Mouse (Mus musculus) spleen, postnatal 36 days (tissue): ENCODE results near the gene C1ql3.

Experiments used
- DNase-seq, 2 experiments: peaks; one replicate each; pipeline ENCODE4 v3.0.0; 2022; ENCODE audit warnings: low spot score in 2 of 2, mixed read lengths in 1 of 2

The C1ql3 gene

GRCm38 (mm10) chr2:13011472-13011871, at the start of gene C1ql3:
C1ql3 (minus strand) TSS chr2:13011806.
- no peak for DNase-seq

GRCm38 (mm10) chr2:13060426-13061170, 49.0 kb upstream of the C1ql3 start:
- DNase-seq: no peak

GRCm38 (mm10) chr2:13048649-13049048, 37.0 kb upstream of the C1ql3 start:
- DNase-seq: no peak

GRCm38 (mm10) chr2:13044555-13044954, 32.9 kb upstream of the C1ql3 start:
- no peak for DNase-seq

- no peak for DNase-seq
Observed at GRCm38 (mm10) chr2:13039785-13040184, 28.2 kb upstream of the C1ql3 start.

GRCm38 (mm10) chr2:13038772-13039171, 27.2 kb upstream of the C1ql3 start:
- DNase-seq: no peak

GRCm38 (mm10) chr2:13018861-13019260, 7.3 kb upstream of the C1ql3 start:
- DNase-seq: no peak

- no peak for DNase-seq
Observed at GRCm38 (mm10) chr2:13018382-13018781, 6.8 kb upstream of the C1ql3 start.

GRCm38 (mm10) chr2:13011973-13012372, 367 bp upstream of the C1ql3 start:
- DNase-seq: no peak

- peak in 1 of 2 experiments; percentile 2 for DNase-seq
Observed at GRCm38 (mm10) chr2:13010460-13011341, 905 bp downstream of the C1ql3 start.

- peak in 1 of 2 experiments; percentile 3 for DNase-seq
Observed at GRCm38 (mm10) chr2:13010030-13010459, 1.6 kb downstream of the C1ql3 start.

GRCm38 (mm10) chr2:13009261-13009972, 2.2 kb downstream of the C1ql3 start:
- DNase-seq: no peak

GRCm38 (mm10) chr2:13008433-13008832, 3.2 kb downstream of the C1ql3 start:
- no peak for DNase-seq

GRCm38 (mm10) chr2:13000026-13000425, 11.6 kb downstream of the C1ql3 start:
- no peak for DNase-seq

- DNase-seq: no peak
Observed at GRCm38 (mm10) chr2:12984901-12985732, 26.5 kb downstream of the C1ql3 start.

GRCm38 (mm10) chr2:12978771-12979170, 32.8 kb downstream of the C1ql3 start:
- DNase-seq: no peak

GRCm38 (mm10) chr2:12977367-12977766, 34.2 kb downstream of the C1ql3 start:
- no peak for DNase-seq

GRCm38 (mm10) chr2:12973752-12974151, 37.9 kb downstream of the C1ql3 start:
- DNase-seq: no peak

- DNase-seq: no peak
Observed at GRCm38 (mm10) chr2:12970049-12970724, 41.4 kb downstream of the C1ql3 start.

- DNase-seq: no peak
Observed at GRCm38 (mm10) chr2:12956703-12957424, 54.7 kb downstream of the C1ql3 start.
